Mouse (Mus musculus) layer of hippocampus, postnatal 14 days (tissue): ENCODE results near the gene Cdh19. TPM values are rescaled to one million over a fixed set of nuclear protein-coding genes. Genes with fewer than 3 reads are reported as not detected.
A peak's percentile ranks its signal among the peaks of the same experiment; 100 is the strongest.

ENCODE experiments used
- DNase-seq, 2 experiments: peaks; one replicate each; pipeline ENCODE4 v3.0.0; 2021 to 2022; ENCODE audit warnings: low spot score in 2 of 2, mixed read lengths in 1 of 2
- long read RNA-seq, 2 experiments: library from polyadenylated mRNA; stranded (forward); transcript quantifications; one replicate each; pipeline ENCODE4 v2.0.0; 2021
- total RNA-seq, 2 experiments: library from RNA; stranded (reverse); gene quantifications; 2 replicates each; pipeline ENCODE4 v1.2.3; 2021

The Cdh19 gene
- 1 to 10 TPM; 1.6 to 2.0 TPM for total RNA-seq
- long read RNA-seq, experiment 1, result 0 reads
- long read RNA-seq, experiment 2, result 0 reads

DNA sequence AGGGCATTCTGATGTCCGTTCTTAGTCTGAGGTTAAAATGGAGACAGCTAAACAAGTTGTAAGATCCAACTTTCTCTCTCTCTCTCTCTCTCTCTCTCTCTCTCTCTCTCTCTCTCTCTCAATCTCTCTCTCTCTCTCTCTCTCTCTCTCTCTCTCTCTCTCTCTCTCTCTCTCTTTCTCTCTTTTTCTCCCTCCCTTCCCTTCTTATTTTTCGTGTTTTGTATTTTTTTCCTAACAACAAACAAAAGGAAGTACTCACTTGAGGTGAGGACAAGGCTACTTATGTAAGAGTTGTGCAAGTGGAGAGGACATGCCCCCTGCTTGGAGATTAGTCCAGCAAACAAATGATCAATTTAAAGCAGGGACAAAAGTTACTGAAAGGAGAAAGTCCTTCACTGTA is at the start of gene Cdh19:
Gene Cdh19 (minus strand): TSS at position 101 of the 400 bp plus-strand sequence.
- DNase-seq, result no peak

DNA sequence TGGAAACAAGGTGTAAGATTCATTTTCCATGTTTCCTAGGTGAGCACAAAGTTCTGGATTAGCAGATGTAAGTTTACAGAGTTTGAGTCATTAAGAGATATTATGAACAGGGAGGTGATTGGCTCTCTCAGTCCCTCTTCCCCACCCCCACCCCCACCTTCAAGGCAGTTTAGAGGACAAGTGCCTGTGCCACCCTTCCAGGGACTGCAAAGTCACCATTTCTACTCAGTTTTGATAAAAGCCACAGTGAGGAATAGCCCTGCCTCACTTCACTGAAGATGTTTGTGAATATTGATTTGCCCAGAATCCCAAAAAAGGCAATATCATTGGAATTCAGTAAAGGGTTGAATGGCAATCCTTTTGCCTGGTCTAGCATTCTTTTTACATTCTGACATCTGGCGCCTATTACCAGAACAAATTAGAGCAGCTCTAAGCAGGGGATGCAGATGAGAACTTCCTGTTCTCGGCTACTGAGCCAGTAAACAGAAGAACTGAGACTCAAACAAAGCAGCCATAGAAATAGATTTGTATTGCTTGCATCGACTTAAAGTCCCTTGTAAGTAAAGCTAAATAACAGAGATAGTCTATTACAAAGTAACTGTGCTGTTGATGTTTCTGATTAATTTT is 43.2 kb upstream of the Cdh19 start:
- DNase-seq, result peak in 1 of 2 experiments; percentile 48

DNA sequence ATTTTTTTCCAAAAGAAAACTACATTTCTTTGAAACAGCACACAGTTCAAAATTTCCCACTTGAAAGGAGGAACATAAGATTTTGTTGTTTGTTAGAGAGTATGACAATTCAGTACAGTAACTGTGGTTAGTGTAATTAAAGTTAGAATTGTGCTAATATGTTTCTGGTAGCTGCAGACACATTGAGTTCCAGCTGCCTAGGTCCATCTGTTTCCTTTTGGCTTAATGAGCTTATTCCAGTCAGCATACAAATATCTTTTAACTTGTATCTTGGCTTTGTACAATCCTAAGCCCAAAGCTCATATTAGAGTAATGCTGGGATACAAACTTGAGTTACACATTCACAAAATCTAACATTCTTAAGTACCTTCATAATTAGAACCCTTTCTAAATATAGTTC is 40.3 kb upstream of the Cdh19 start:
- DNase-seq, result peak in 1 of 2 experiments; percentile 60

DNA sequence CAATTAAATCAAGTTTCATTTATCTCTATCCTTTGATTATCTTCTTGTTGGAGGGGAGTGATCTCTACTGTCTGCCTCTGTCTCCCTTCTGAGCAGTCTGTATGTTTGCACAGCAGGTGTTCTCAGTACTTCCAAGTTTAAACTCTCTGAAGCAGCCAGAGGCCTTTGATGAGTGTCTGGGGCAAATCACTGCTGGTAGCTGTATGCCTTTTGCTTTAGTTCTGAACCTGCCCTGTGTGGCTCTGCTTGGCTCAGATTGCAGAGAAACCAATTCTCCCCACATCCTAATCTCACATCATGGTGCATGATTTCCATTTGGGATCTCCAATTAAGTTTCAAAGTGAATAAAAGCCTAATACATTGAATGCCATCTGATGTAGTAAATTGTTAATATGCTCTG is 12.4 kb upstream of the Cdh19 start:
- DNase-seq, result no peak

DNA sequence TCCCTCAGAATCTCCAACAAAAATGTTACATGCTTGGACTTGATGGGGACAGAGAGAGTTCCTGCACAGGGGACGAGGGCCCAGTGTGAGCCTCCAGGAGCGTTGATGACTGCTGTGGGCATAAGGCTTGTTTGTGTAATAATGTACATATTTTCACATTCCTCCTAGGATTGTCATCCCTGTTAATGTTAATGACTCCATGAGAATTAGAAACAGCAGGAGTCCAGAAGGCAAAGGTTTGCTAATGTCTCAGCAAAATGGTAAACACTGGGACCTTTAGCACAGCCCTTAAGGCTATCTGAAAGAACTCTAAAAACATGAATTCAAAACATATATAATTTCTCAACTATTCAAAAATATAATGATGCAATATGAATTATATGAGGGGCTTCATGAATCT is 8.2 kb downstream of the Cdh19 start:
- DNase-seq, result no peak

DNA sequence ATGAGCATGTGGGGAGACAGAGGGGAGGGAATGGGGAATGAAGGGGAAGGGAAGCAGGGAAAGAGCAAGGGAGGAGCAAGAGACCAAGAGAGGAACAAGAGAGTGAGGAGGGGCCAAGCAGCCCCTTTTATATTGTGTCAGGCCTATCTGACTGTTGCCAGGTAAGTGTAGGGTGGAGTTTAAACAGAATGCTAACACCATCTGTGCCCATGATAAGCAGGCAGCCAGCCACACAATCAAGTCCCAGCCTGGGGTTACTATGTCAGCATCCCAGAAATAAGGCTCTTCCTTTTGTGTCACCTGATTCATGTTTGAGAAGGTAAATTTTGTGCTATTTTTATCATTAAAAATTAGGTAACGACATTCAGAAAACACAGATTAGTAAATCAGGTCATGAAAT is 67.6 kb downstream of the Cdh19 start:
- no peak for DNase-seq

DNA sequence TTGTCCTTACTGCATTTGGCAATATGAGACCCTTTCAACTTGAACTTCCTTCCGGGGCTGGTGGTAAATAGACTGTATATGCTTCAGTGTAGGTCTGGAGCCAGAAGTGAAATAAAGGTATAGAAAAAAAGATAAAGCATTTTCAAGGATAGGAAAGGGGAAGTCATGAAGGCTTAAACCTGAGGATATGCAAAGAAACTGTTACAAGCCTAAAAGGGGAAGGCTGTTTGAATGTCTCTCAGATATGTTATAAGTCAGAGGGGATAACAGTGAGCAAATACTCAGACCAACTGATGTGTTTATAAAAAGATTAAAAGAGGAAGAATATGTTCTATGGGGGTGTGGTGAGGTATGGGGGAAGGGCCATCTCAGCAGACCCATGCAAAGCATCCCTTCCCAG is 68.2 kb downstream of the Cdh19 start:
- no peak for DNase-seq

DNA sequence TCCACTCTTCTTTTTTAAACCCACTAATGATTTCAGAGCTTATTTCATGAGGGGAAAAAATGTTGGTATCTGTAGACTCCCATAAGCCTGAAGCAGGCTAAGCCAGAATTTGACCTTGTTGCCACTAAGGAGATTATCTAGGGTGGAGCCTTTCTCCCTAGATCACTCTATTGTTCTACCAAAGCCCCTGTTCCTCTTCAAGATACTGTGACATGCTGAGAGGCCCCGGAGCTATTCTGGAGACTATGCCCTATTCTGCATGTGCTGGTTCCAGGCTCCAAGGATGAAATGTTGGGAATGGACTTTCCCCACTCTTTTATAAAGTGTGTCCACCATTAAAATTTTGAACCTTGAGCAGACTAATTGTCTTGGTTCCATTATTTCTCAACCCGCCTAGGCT is 73.1 kb downstream of the Cdh19 start:
- no peak for DNase-seq
